Mouse (Mus musculus): ENCODE results near the gene Bbs1. TPM values are rescaled to one million over a fixed set of nuclear protein-coding genes. Genes with fewer than 3 reads are reported as not detected.

Bbs1 gene
- polyA plus RNA-seq, 1 experiment from 2014 or later: 9.0 TPM

GRCm38 (mm10) chr19:4898972-4899371 lies 7.5 kb downstream of the Bbs1 start:
- Histone ChIP-seq H3K9ac (ENCODE audit: low read length) (no peak overlapping the region), H3K4me1 (ENCODE audit: control insufficient read depth, insufficient read depth, low read length) (no peaks in the 10 kb centered on the region), H3K4me2 (ENCODE audit: low read length) (no peak overlapping the region), H3K27ac (ENCODE audit: low read depth, low read length) (no peak overlapping the region), H3K27me3 (replicated peaks; ENCODE audit: control insufficient read depth, insufficient read depth, low read length) (no peaks in the 10 kb centered on the region), H3K36me3 (ENCODE audit: control insufficient read depth, insufficient read depth, low read length) (peaks cover 61% of the 10 kb centered on the region), H3K9me3 (replicated peaks; ENCODE audit: control insufficient read depth, low read length) (no peaks in the 10 kb centered on the region), H3K4me3 (ENCODE audit: low read depth, low read length) (no peak overlapping the region)
- DNase-seq (ENCODE audit: low spot score): no peak
- no peak for ATAC-seq
- 91% methylated on average over 9 of the region's 9 CpGs for WGBS

GRCm38 (mm10) chr19:4896780-4897520 lies 9.5 kb downstream of the Bbs1 start:
- 50% methylated on average over 21 of the region's 21 CpGs for WGBS
- H3K9me3 ChIP-seq (replicated peaks; ENCODE audit: control insufficient read depth, low read length): no peaks in the 10 kb centered on the region
- no peak overlapping the region for H3K4me2 ChIP-seq (ENCODE audit: low read length)
- ATAC-seq (no peak), DNase-seq (ENCODE audit: low spot score) (no peak)
- H3K27ac ChIP-seq (ENCODE audit: low read depth, low read length): no peak overlapping the region
- H3K4me3 ChIP-seq (ENCODE audit: low read depth, low read length): no peak overlapping the region
- no peaks in the 10 kb centered on the region for H3K4me1 ChIP-seq (ENCODE audit: control insufficient read depth, insufficient read depth, low read length)
- peaks cover 53% of the 10 kb centered on the region for H3K36me3 ChIP-seq (ENCODE audit: control insufficient read depth, insufficient read depth, low read length)
- no peak overlapping the region for H3K9ac ChIP-seq (ENCODE audit: low read length)
- no peaks in the 10 kb centered on the region for H3K27me3 ChIP-seq (replicated peaks; ENCODE audit: control insufficient read depth, insufficient read depth, low read length)

GRCm38 (mm10) chr19:4891798-4892197 lies 14.6 kb downstream of the Bbs1 start:
- Histone ChIP-seq H3K36me3 (ENCODE audit: control insufficient read depth, insufficient read depth, low read length) (peaks cover 41% of the 10 kb centered on the region), H3K4me2 (ENCODE audit: low read length) (no peak overlapping the region), H3K4me3 (ENCODE audit: low read depth, low read length) (no peak overlapping the region), H3K27me3 (replicated peaks; ENCODE audit: control insufficient read depth, insufficient read depth, low read length) (no peaks in the 10 kb centered on the region), H3K27ac (ENCODE audit: low read depth, low read length) (no peak overlapping the region), H3K4me1 (ENCODE audit: control insufficient read depth, insufficient read depth, low read length) (no peaks in the 10 kb centered on the region), H3K9me3 (replicated peaks; ENCODE audit: control insufficient read depth, low read length) (no peaks in the 10 kb centered on the region), H3K9ac (ENCODE audit: low read length) (no peak overlapping the region)
- DNase-seq (ENCODE audit: low spot score): no peak
- WGBS: 86% methylated on average over 3 of the region's 3 CpGs
- no peak for ATAC-seq

GRCm38 (mm10) chr19:4889791-4890190 lies 16.6 kb downstream of the Bbs1 start:
- DNase-seq (ENCODE audit: low spot score) (no peak), ATAC-seq (no peak)
- H3K27me3 ChIP-seq (replicated peaks; ENCODE audit: control insufficient read depth, insufficient read depth, low read length): no peaks in the 10 kb centered on the region
- no peaks in the 10 kb centered on the region for H3K4me1 ChIP-seq (ENCODE audit: control insufficient read depth, insufficient read depth, low read length)
- no peaks in the 10 kb centered on the region for H3K9me3 ChIP-seq (replicated peaks; ENCODE audit: control insufficient read depth, low read length)
- H3K4me3 ChIP-seq (ENCODE audit: low read depth, low read length): no peak overlapping the region
- H3K27ac ChIP-seq (ENCODE audit: low read depth, low read length): no peak overlapping the region
- no peak overlapping the region for H3K4me2 ChIP-seq (ENCODE audit: low read length)
- H3K9ac ChIP-seq (ENCODE audit: low read length): no peak overlapping the region
- peaks cover 33% of the 10 kb centered on the region for H3K36me3 ChIP-seq (ENCODE audit: control insufficient read depth, insufficient read depth, low read length)
- WGBS: 85% methylated on average over 10 of the region's 10 CpGs

GRCm38 (mm10) chr19:4883961-4884360 lies 22.5 kb downstream of the Bbs1 start:
- no peak for ATAC-seq

GRCm38 (mm10) chr19:4879324-4879703 lies 27.1 kb downstream of the Bbs1 start:
- WGBS: 66% methylated on average over 10 of the region's 10 CpGs
- H3K4me2 ChIP-seq (ENCODE audit: low read length): peak overlapping the region; percentile 65
- H3K4me1 ChIP-seq (ENCODE audit: control insufficient read depth, insufficient read depth, low read length): peaks cover 7% of the 10 kb centered on the region
- H3K9ac ChIP-seq (ENCODE audit: low read length): peak overlapping the region; percentile 93
- H3K4me3 ChIP-seq (ENCODE audit: low read depth, low read length): peak overlapping the region; percentile 89
- DNase-seq (ENCODE audit: low spot score): no peak
- ATAC-seq: no peak
- H3K27ac ChIP-seq (ENCODE audit: low read depth, low read length): no peak overlapping the region
- no peaks in the 10 kb centered on the region for H3K9me3 ChIP-seq (replicated peaks; ENCODE audit: control insufficient read depth, low read length)
- no peaks in the 10 kb centered on the region for H3K27me3 ChIP-seq (replicated peaks; ENCODE audit: control insufficient read depth, insufficient read depth, low read length)
- H3K36me3 ChIP-seq (ENCODE audit: control insufficient read depth, insufficient read depth, low read length): no peaks in the 10 kb centered on the region

More at GRCm38 (mm10) chr19:4883961-4884360, 22.5 kb downstream of the Bbs1 start:
- no peak overlapping the region for H3K9ac ChIP-seq (ENCODE audit: low read length)
- H3K36me3 ChIP-seq (ENCODE audit: control insufficient read depth, insufficient read depth, low read length): no peaks in the 10 kb centered on the region
- no peak overlapping the region for H3K4me3 ChIP-seq (ENCODE audit: low read depth, low read length)
- no peaks in the 10 kb centered on the region for H3K4me1 ChIP-seq (ENCODE audit: control insufficient read depth, insufficient read depth, low read length)
- H3K27me3 ChIP-seq (replicated peaks; ENCODE audit: control insufficient read depth, insufficient read depth, low read length): no peaks in the 10 kb centered on the region
- 79% methylated on average over 4 of the region's 4 CpGs for WGBS
- DNase-seq (ENCODE audit: low spot score): no peak
- no peak overlapping the region for H3K4me2 ChIP-seq (ENCODE audit: low read length)
- H3K9me3 ChIP-seq (replicated peaks; ENCODE audit: control insufficient read depth, low read length): no peaks in the 10 kb centered on the region
- H3K27ac ChIP-seq (ENCODE audit: low read depth, low read length): no peak overlapping the region

- peaks cover 7% of the 10 kb centered on the region for H3K4me1 ChIP-seq (ENCODE audit: control insufficient read depth, insufficient read depth, low read length)
- H3K4me2 ChIP-seq (ENCODE audit: low read length): peak within 1 kb of the TSS; percentile 65
- peak within 1 kb of the TSS; percentile 93 for H3K9ac ChIP-seq (ENCODE audit: low read length)
- no peaks in the 10 kb centered on the region for H3K27me3 ChIP-seq (replicated peaks; ENCODE audit: control insufficient read depth, insufficient read depth, low read length)
- DNase-seq (ENCODE audit: low spot score) (peak; percentile 97), ATAC-seq (peak; percentile 99)
- 0 out of 2 replicates have a peak within 1 kb of the TSS, but pooled peaks have one; percentile 16 for H3K27ac ChIP-seq (ENCODE audit: low read depth, low read length)
- no peaks in the 10 kb centered on the region for H3K36me3 ChIP-seq (ENCODE audit: control insufficient read depth, insufficient read depth, low read length)
- peak within 1 kb of the TSS; percentile 89 for H3K4me3 ChIP-seq (ENCODE audit: low read depth, low read length)
- WGBS: 2% methylated on average over 52 of the region's 52 CpGs
- no peaks in the 10 kb centered on the region for H3K9me3 ChIP-seq (replicated peaks; ENCODE audit: control insufficient read depth, low read length)
These were observed 27.8 kb downstream of the Bbs1 start, which contains the start of gene Zdhhc24 for GRCm38 (mm10) chr19:4878405-4879323. Gene Zdhhc24 (plus strand): TSS chr19:4878668.

- H3K27me3 ChIP-seq (replicated peaks; ENCODE audit: control insufficient read depth, insufficient read depth, low read length): no peaks in the 10 kb centered on the region
- DNase-seq (ENCODE audit: low spot score) (no peak), ATAC-seq (no peak)
- peak within 1 kb of the TSS; percentile 89 for H3K4me3 ChIP-seq (ENCODE audit: low read depth, low read length)
- 0 out of 2 replicates have a peak within 1 kb of the TSS, but pooled peaks have one; percentile 16 for H3K27ac ChIP-seq (ENCODE audit: low read depth, low read length)
- H3K9ac ChIP-seq (ENCODE audit: low read length): peak within 1 kb of the TSS; percentile 93
- H3K4me2 ChIP-seq (ENCODE audit: low read length): peak within 1 kb of the TSS; percentile 65
- WGBS: 5% methylated on average over 17 of the region's 17 CpGs
- H3K36me3 ChIP-seq (ENCODE audit: control insufficient read depth, insufficient read depth, low read length): no peaks in the 10 kb centered on the region
- H3K9me3 ChIP-seq (replicated peaks; ENCODE audit: control insufficient read depth, low read length): no peaks in the 10 kb centered on the region
- peaks cover 7% of the 10 kb centered on the region for H3K4me1 ChIP-seq (ENCODE audit: control insufficient read depth, insufficient read depth, low read length)
These were observed 28.6 kb downstream of the Bbs1 start, which contains the start of gene Actn3 for GRCm38 (mm10) chr19:4877785-4878184. Gene Actn3 (minus strand): TSS chr19:4877909.
